Mouse (Mus musculus) spleen, embryonic (tissue): ENCODE data around the gene Olfr981.
"Not testable (repeated sequence)": the region's sequence is repeated elsewhere in the genome, so short reads cannot be mapped to it uniquely, and the experiment has no call there.

Experiments used
- CTCF ChIA-PET: fragments of 350-600 bp; sonication (Branson Sonifier 250); formaldehyde crosslinking; loops from one replicate; lab custom pipeline; 2022; lab: Charles Lee

The Olfr981 gene

DNA sequence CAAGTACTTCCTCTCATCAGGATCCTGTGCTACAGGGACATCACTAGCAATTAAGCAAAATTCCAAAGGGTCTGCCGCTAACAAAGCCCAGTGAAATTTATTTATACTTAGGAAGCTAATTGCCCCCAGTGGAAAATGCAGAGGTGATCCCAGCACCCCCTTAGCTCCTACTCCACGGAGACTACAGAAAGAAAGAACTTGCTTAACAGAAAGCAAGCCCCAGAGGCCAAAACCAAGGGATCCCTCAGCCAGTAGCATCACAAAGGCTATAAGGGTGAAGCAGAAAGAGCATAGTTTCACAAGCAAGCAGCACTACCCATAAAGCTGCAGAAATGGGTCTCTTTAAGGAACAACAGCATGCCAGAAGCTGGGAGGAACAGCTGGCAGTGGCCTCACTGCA is at the start of gene Olfr981:
TSS of gene Olfr981 (plus strand) at position 301 of the 400 bp plus-strand sequence.
- CTCF ChIA-PET, result no interaction called here

DNA sequence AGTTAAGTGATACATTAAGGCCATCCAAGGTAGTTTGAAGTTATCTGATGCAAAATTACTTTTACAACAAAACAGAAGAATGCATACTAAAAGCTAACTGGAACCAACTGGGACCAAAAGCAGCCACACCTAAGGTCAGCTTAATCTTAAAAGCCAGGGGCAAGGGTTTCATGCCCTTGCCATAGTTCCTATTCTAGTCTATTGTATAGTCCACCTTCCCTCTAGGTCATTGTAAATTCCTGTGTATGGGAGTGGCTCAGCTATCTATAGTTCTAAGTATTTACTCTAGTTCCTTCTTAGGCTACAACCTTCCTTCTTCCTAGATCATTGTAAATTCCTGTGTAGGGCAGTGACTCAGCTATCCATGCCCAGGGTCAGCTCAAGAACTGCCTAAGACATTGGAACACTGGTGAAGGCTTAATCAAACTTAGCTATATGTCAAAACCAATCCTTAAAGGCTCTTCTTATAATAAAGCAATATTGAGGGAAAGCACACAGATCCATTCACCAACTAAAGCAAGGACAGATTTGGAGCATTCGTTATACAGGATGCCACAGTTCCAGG is 44.6 kb upstream of the Olfr981 start:
- CTCF ChIA-PET, result not testable (repeated sequence)

- CTCF ChIA-PET, result no interaction called here
Observed at GRCm38 (mm10) chr9:39991813-39992212, 29.5 kb upstream of the Olfr981 start, which contains the start of gene Olfr978. Gene Olfr978 (plus strand): TSS chr9:39992113.

DNA sequence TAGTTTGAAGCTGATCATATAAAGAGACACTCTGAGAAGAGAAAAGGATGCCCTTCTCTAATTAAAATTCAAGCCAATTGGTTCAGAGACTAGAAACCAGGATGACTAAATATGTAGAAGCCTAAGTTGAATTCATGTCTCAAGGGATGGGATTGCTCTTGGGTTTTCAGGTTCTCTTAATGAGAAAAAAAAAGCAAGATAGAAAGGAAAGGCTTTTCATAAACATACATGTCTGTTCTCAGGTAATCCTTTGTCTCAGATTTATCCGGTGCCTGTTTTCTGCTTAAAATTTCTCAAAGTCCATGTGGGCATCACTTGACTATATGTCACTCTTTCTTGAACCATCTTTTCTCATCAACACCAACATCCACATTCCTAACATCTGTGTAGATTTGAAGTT is 17.9 kb upstream of the Olfr981 start, which contains the start of gene Olfr979:
TSS of gene Olfr979 (minus strand) at position 101 of the 400 bp plus-strand sequence.
- CTCF ChIA-PET, result no interaction called here

DNA sequence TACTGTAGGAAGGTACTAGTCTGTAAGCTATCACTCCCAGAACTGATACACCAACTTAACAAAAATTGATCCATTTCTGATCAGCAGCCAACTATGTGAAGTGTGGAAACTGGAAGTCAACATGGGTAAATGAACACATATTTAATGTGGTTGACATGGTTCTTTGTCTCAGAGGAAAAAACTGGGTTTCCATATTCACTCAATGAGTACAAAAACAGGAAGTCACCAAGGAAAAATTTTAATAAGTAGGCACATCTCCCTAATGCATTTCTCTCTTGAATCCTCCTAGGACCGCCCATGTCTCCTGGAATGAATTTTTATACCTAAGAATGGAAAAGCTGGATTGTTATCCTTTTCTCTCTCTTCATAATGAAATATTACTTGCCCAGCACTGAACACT is 11.8 kb upstream of the Olfr981 start, which contains the start of gene Olfr980:
TSS of gene Olfr980 (minus strand) at position 101 of the 400 bp plus-strand sequence.
- CTCF ChIA-PET, result no interaction called here

DNA sequence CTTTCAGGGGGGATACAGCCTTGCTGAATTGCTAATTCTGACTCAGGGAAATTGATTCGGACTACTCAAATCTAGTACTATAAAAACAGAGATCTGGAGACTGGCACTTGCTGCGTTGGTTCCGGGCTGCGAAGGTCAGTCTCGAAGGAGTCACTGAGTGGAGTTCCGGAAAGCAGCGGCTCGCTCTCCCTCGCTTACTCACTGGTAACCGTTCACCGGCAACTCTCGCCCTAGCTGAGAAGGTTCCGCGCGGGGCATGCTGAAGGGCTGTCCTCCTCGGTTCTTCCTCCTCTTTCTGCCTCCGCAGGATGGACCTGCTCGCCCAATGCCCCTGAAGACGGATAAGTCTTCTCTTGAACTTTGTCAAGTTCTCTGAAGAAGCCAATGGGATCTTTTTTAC is 28.9 kb downstream of the Olfr981 start:
- CTCF ChIA-PET, result no interaction called here

DNA sequence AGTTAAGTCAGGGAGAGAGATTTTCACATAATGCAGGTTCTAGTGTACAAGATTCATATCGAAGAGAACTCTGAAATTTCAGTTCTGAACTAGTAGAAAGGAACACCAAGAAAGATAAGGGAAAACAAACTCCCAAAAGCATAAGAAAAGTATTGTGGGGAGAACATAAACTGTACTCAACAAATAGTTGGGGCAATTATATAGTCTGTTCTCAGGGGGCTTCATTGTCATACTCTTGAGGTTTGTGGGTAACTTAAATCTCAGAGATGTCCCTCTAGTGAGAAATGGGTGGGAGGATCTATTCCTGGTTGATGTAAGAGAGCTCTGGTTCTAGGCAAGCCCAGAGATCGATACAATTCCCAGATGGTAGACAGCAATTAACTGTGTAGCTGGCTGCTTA is 52.3 kb downstream of the Olfr981 start, which contains the start of gene Olfr982:
TSS of gene Olfr982 (plus strand) at position 301 of the 400 bp plus-strand sequence.
- CTCF ChIA-PET, result no interaction called here
